Comparison of ENCODE assay signal across 27 mouse cellular contexts in genomic region chr10:90992237-90992636, GRCm38 (mm10).
"Had no signal": no experiment of that assay in that cellular context is flagged by ENCODE, and none has a peak within 500 bp of the region (broad histone marks: within the 10 kb centered on the region; RNA-seq: fewer than 3 reads in every experiment).

No protein-coding gene starts in this region.

- H3K4me2 ChIP-seq: embryonic facial prominence, embryonic 12.5 days; embryonic facial prominence, embryonic 13.5 days; embryonic facial prominence, embryonic 15.5 days; forebrain, embryonic 12.5 days; forebrain, embryonic 13.5 days; forebrain, embryonic 15.5 days had no signal

- H3K27ac ChIP-seq: embryonic facial prominence, embryonic 10.5 days; embryonic facial prominence, embryonic 12.5 days; embryonic facial prominence, embryonic 13.5 days; embryonic facial prominence, embryonic 15.5 days; forebrain, embryonic 10.5 days; forebrain, embryonic 12.5 days; forebrain, embryonic 13.5 days; forebrain, embryonic 15.5 days; gastrocnemius, adult 2 months; heart, adult 2 months had no signal

- H3K9ac ChIP-seq: embryonic facial prominence, embryonic 12.5 days; embryonic facial prominence, embryonic 13.5 days; embryonic facial prominence, embryonic 15.5 days; forebrain, embryonic 12.5 days; forebrain, embryonic 13.5 days; forebrain, embryonic 15.5 days had no signal

- ATAC-seq: forebrain, embryonic 13.5 days; forebrain, embryonic 14.5 days; forebrain, embryonic 15.5 days had no signal

- H3K4me3 ChIP-seq: embryonic facial prominence, embryonic 10.5 days; embryonic facial prominence, embryonic 12.5 days; embryonic facial prominence, embryonic 13.5 days; embryonic facial prominence, embryonic 15.5 days; erythroblast, embryonic 14.5 days; forebrain, embryonic 10.5 days; forebrain, embryonic 12.5 days; forebrain, embryonic 13.5 days; forebrain, embryonic 15.5 days; gastrocnemius, adult 2 months; heart, adult 2 months had no signal

- H3K9me3 ChIP-seq: embryonic facial prominence, embryonic 10.5 days; embryonic facial prominence, embryonic 12.5 days; embryonic facial prominence, embryonic 13.5 days; embryonic facial prominence, embryonic 15.5 days; forebrain, embryonic 10.5 days; forebrain, embryonic 12.5 days; forebrain, embryonic 13.5 days; forebrain, embryonic 15.5 days had no signal

- H3K4me1 ChIP-seq: embryonic facial prominence, embryonic 10.5 days; embryonic facial prominence, embryonic 12.5 days; embryonic facial prominence, embryonic 13.5 days; embryonic facial prominence, embryonic 15.5 days; forebrain, embryonic 10.5 days; forebrain, embryonic 12.5 days; forebrain, embryonic 15.5 days had no signal

- DNase-seq: cerebellum, adult 2 months; cerebellum, adult 8-10 months; cerebellum, adult 9-10 months; cerebellum, adult 9-11 months; cerebellum, postnatal 10 days; cerebellum, postnatal 14 days; cerebellum, postnatal 25 days; cerebellum, postnatal 36 days; embryo, embryonic 11 days; gastrocnemius, adult 2 months; gastrocnemius, postnatal 10 days; gastrocnemius, postnatal 14 days; gastrocnemius, postnatal 25 days; gastrocnemius, postnatal 36 days; heart, adult 11 months; heart, adult 18-20 months; heart, adult 2 months had no signal

- H3K27me3 ChIP-seq: embryonic facial prominence, embryonic 12.5 days; embryonic facial prominence, embryonic 13.5 days; embryonic facial prominence, embryonic 15.5 days; forebrain, embryonic 12.5 days; forebrain, embryonic 13.5 days; forebrain, embryonic 15.5 days had no signal
